Mouse (Mus musculus) neural tube, embryonic 11.5 days (tissue): Measurements from ENCODE around the gene Spef2. TPM values are rescaled to one million over a fixed set of nuclear protein-coding genes. Genes with fewer than 3 reads are reported as not detected.
"Not testable (repeated sequence)": the region's sequence is repeated elsewhere in the genome, so short reads cannot be mapped to it uniquely, and the experiment has no call there.

Source experiments
- ATAC-seq: fragments of 200-750 bp; cut with Nextera tagmentation; 2 replicates; pipeline ENCODE4 v1.8.0; 2017; ENCODE audit warnings: moderate number of reproducible peaks, mild to moderate bottlenecking, moderate TSS enrichment, moderate library complexity; ENCODE audit not compliant: insufficient read depth, low FRiP score, low TSS enrichment
- DNase-seq: peaks from one replicate; pipeline ENCODE4 v3.0.0-alpha.2; 2015; ENCODE audit warnings: low spot score
- H3K27ac ChIP-seq: fragments of 300-500 bp; sonication (generic); 2 replicates; pipeline ENCODE4 v1.5.1; 2014; ENCODE audit warnings: low read depth, mild to moderate bottlenecking, low read length
- H3K27me3 ChIP-seq: fragments of 300-500 bp; sonication (generic); 2 replicates; pipeline ENCODE4 v1.6.1; 2014; ENCODE audit warnings: mild to moderate bottlenecking, low read length, mixed read lengths; ENCODE audit not compliant: control insufficient read depth, insufficient read depth
- H3K36me3 ChIP-seq: fragments of 300-500 bp; sonication (generic); 2 replicates; pipeline ENCODE4 v1.6.1; 2014; ENCODE audit warnings: mild to moderate bottlenecking, low read length, moderate library complexity, mixed read lengths; ENCODE audit not compliant: control insufficient read depth, insufficient read depth
- H3K4me1 ChIP-seq: fragments of 300-500 bp; sonication (generic); 2 replicates; pipeline ENCODE4 v1.6.1; 2014; ENCODE audit warnings: low read length, mixed read lengths; ENCODE audit not compliant: control insufficient read depth, insufficient read depth
- H3K4me2 ChIP-seq: fragments of 300-500 bp; sonication (generic); 2 replicates; pipeline ENCODE4 v1.6.1; 2014; ENCODE audit warnings: low read depth, mild to moderate bottlenecking, moderate library complexity
- H3K4me3 ChIP-seq: fragments of 300-500 bp; sonication (generic); 2 replicates; pipeline ENCODE4 v1.5.1; 2014; ENCODE audit warnings: low read depth, low read length
- H3K9ac ChIP-seq: fragments of 300-500 bp; sonication (generic); 2 replicates; pipeline ENCODE4 v1.6.1; 2014; ENCODE audit warnings: mild to moderate bottlenecking, low read length
- H3K9me3 ChIP-seq: fragments of 300-500 bp; sonication (generic); 2 replicates; pipeline ENCODE4 v1.6.1; 2016; ENCODE audit warnings: low read length; ENCODE audit not compliant: control insufficient read depth
- WGBS: fragments of 180-500 bp; shearing (Covaris S2); extraction: QIAGEN DNeasy Blood & Tissue Kit; methylation state at CpG from one replicate; pipeline ENCODE4 v1.1.7; 2014; 5-methylcytosine and 5-hydroxymethylcytosine counted together
- polyA plus RNA-seq: library from polyadenylated mRNA; unstranded; fragments of >200 nt; fragmentation: Nextera tagmentation; extraction: Ambion mirVana; gene quantifications from 2 replicates; pipeline ENCODE4 v1.2.1, GENCODE M21; 2014

Gene Spef2
- polyA plus RNA-seq, 1 experiment from 2014 or later, result 0.19 TPM

GRCm38 (mm10) chr15:9690845-9691244 lies 57.8 kb downstream of the Spef2 start:
- no peak overlapping the region for H3K4me3 ChIP-seq
- H3K4me1 ChIP-seq, result no peaks in the 10 kb centered on the region
- WGBS, result 90% methylated on average over 5 of the region's 5 CpGs
- ATAC-seq, result no peak
- H3K9me3 ChIP-seq, result no peaks in the 10 kb centered on the region
- H3K9ac ChIP-seq, result no peak overlapping the region
- DNase-seq, result no peak
- H3K4me2 ChIP-seq, result no peak overlapping the region
- no peaks in the 10 kb centered on the region for H3K36me3 ChIP-seq
- H3K27ac ChIP-seq, result no peak overlapping the region
- H3K27me3 ChIP-seq, result no peaks in the 10 kb centered on the region

- no peaks in the 10 kb centered on the region for H3K4me1 ChIP-seq
- H3K9me3 ChIP-seq, result no peaks in the 10 kb centered on the region
- no peak overlapping the region for H3K27ac ChIP-seq
- no peak overlapping the region for H3K4me2 ChIP-seq
- no peak overlapping the region for H3K9ac ChIP-seq
- H3K36me3 ChIP-seq, result no peaks in the 10 kb centered on the region
- no peak overlapping the region for H3K4me3 ChIP-seq
- 85% methylated on average over 1 of the region's 1 CpGs for WGBS
- no peaks in the 10 kb centered on the region for H3K27me3 ChIP-seq
- no peak for DNase-seq
- no peak for ATAC-seq
Observed at GRCm38 (mm10) chr15:9690436-9690835, 58.2 kb downstream of the Spef2 start.

- WGBS, result 85% methylated on average over 4 of the region's 4 CpGs
- Histone ChIP-seq H3K27ac (no peak overlapping the region), H3K4me2 (no peak overlapping the region), H3K9me3 (no peaks in the 10 kb centered on the region), H3K27me3 (no peaks in the 10 kb centered on the region), H3K36me3 (no peaks in the 10 kb centered on the region), H3K4me3 (no peak overlapping the region), H3K4me1 (no peaks in the 10 kb centered on the region), H3K9ac (no peak overlapping the region)
- DNase-seq, result no peak
- ATAC-seq, result no peak
Observed at GRCm38 (mm10) chr15:9683485-9683884, 65.2 kb downstream of the Spef2 start.

- DNase-seq, result no peak
- Histone ChIP-seq H3K27me3 (no peaks in the 10 kb centered on the region), H3K4me3 (no peak overlapping the region), H3K36me3 (no peaks in the 10 kb centered on the region), H3K9me3 (no peaks in the 10 kb centered on the region), H3K27ac (no peak overlapping the region), H3K4me2 (no peak overlapping the region), H3K4me1 (no peaks in the 10 kb centered on the region), H3K9ac (no peak overlapping the region)
- WGBS, result 84% methylated on average over 9 of the region's 9 CpGs
- ATAC-seq, result no peak
Observed at GRCm38 (mm10) chr15:9677343-9678036, 71.2 kb downstream of the Spef2 start.

GRCm38 (mm10) chr15:9668575-9668974 lies 80.1 kb downstream of the Spef2 start:
- DNase-seq, result no peak
- Histone ChIP-seq H3K4me1 (no peaks in the 10 kb centered on the region), H3K36me3 (no peaks in the 10 kb centered on the region), H3K4me2 (no peak overlapping the region), H3K4me3 (no peak overlapping the region), H3K27me3 (no peaks in the 10 kb centered on the region), H3K27ac (no peak overlapping the region), H3K9ac (no peak overlapping the region), H3K9me3 (no peaks in the 10 kb centered on the region)
- no peak for ATAC-seq
- 89% methylated on average over 4 of the region's 4 CpGs for WGBS

- H3K9me3 ChIP-seq, H3K9ac ChIP-seq, H3K36me3 ChIP-seq, H3K27ac ChIP-seq, H3K4me2 ChIP-seq, H3K27me3 ChIP-seq, H3K4me1 ChIP-seq, DNase-seq, H3K4me3 ChIP-seq, ATAC-seq: not testable (repeated sequence)
- WGBS, result 98% methylated on average over 2 of the region's 2 CpGs
Observed at GRCm38 (mm10) chr15:9664948-9665347, 83.7 kb downstream of the Spef2 start.

- Histone ChIP-seq H3K9me3 (no peaks in the 10 kb centered on the region), H3K27ac (no peak overlapping the region), H3K4me1 (no peaks in the 10 kb centered on the region), H3K27me3 (no peaks in the 10 kb centered on the region), H3K4me2 (no peak overlapping the region), H3K36me3 (no peaks in the 10 kb centered on the region), H3K9ac (no peak overlapping the region), H3K4me3 (no peak overlapping the region)
- 88% methylated on average over 1 of the region's 1 CpGs for WGBS
- DNase-seq (no peak), ATAC-seq (no peak)
Observed at GRCm38 (mm10) chr15:9661215-9661614, 87.5 kb downstream of the Spef2 start.

- Histone ChIP-seq H3K27ac (no peak overlapping the region), H3K4me2 (no peak overlapping the region), H3K4me3 (no peak overlapping the region), H3K9ac (no peak overlapping the region), H3K4me1 (no peaks in the 10 kb centered on the region), H3K9me3 (no peaks in the 10 kb centered on the region), H3K27me3 (no peaks in the 10 kb centered on the region), H3K36me3 (no peaks in the 10 kb centered on the region)
- 92% methylated on average over 12 of the region's 12 CpGs for WGBS
- no peak for DNase-seq
- no peak for ATAC-seq
Observed at GRCm38 (mm10) chr15:9634471-9634870, 114.2 kb downstream of the Spef2 start.

- no peaks in the 10 kb centered on the region for H3K4me1 ChIP-seq
- H3K4me3 ChIP-seq, result no peak overlapping the region
- ATAC-seq (no peak), DNase-seq (no peak)
- H3K9ac ChIP-seq, result no peak overlapping the region
- 94% methylated on average over 6 of the region's 6 CpGs for WGBS
- no peak overlapping the region for H3K27ac ChIP-seq
- no peaks in the 10 kb centered on the region for H3K36me3 ChIP-seq
- no peaks in the 10 kb centered on the region for H3K27me3 ChIP-seq
- no peaks in the 10 kb centered on the region for H3K9me3 ChIP-seq
- no peak overlapping the region for H3K4me2 ChIP-seq
Observed at GRCm38 (mm10) chr15:9631657-9632056, 117.0 kb downstream of the Spef2 start.
